11 mouse cellular contexts compared by ENCODE assay signal in genomic region chr13:107607294-107607693, GRCm38 (mm10).
A peak's percentile ranks its signal among the peaks of the same experiment; 100 is the strongest.
DNase-seq lines count a peak whose midpoint lies in the region; ATAC-seq and TF ChIP-seq lines count a peak whose summit lies in the region.
"Had no signal": no experiment of that assay in that cellular context is flagged by ENCODE, and none has a peak within 500 bp of the region (broad histone marks: within the 10 kb centered on the region; RNA-seq: fewer than 3 reads in every experiment).

No protein-coding gene starts in this region.

- TF ChIP-seq EP300 in heart, adult 2 months (IDR thresholded peaks at IDR 0.05; ENCODE audit: insufficient read depth, low read depth, low read length) = peak; percentile 45; the same call in 1 of the 2 replicates

- TF ChIP-seq POLR2A in kidney, adult 2 months (IDR thresholded peaks at IDR 0.05; ENCODE audit: low read depth, low read length) = no peak
- no peak for TF ChIP-seq POLR2A in heart, adult 2 months (IDR thresholded peaks at IDR 0.05; ENCODE audit: insufficient read depth, low read depth, low read length)

- no peak for TF ChIP-seq CTCF in kidney, adult 2 months (conservative IDR thresholded peaks at IDR 0.05; ENCODE audit: insufficient read depth, insufficient read length, low read depth, low read length)
- no peak for TF ChIP-seq CTCF in heart, adult 2 months (IDR thresholded peaks at IDR 0.05)

- no peaks in the 10 kb centered on the region; the same call in 1 of the 2 replicates for H3K4me1 ChIP-seq in kidney, adult 2 months (ENCODE audit: control insufficient read depth, insufficient read depth, low read length)
- peaks cover 6% of the 10 kb centered on the region for H3K4me1 ChIP-seq in heart, adult 2 months (ENCODE audit: control insufficient read depth, insufficient read depth, low read length)
- H3K4me1 ChIP-seq: stomach, embryonic 15.5 days had no signal

- no peaks in the 10 kb centered on the region for H3K27me3 ChIP-seq in kidney, adult 2 months (replicated peaks; ENCODE audit: control insufficient read depth, insufficient read depth, low read length)
- no peaks in the 10 kb centered on the region for H3K27me3 ChIP-seq in heart, adult 2 months (ENCODE audit: control insufficient read depth, insufficient read depth, low read length)
- H3K27me3 ChIP-seq: stomach, embryonic 15.5 days had no signal

- H3K79me2 ChIP-seq in heart, adult 2 months (replicated peaks; ENCODE audit: control insufficient read depth, insufficient read depth, low read length) = no peaks in the 10 kb centered on the region

- no peaks in the 10 kb centered on the region for H3K36me3 ChIP-seq in kidney, adult 2 months (ENCODE audit: control insufficient read depth, insufficient read depth, low read length)
- H3K36me3 ChIP-seq in heart, adult 2 months (ENCODE audit: control insufficient read depth, insufficient read depth, low read length) = peaks cover 3% of the 10 kb centered on the region
- H3K36me3 ChIP-seq: stomach, embryonic 15.5 days had no signal

- ATAC-seq in hematopoietic stem cell, adult 5-6 weeks (replicated peaks in 1 of 2; ENCODE audit: insufficient read depth in 1 of 2, low FRiP score in 2 of 2, low TSS enrichment in 1 of 2, low read depth in 1 of 2, poor library complexity in 2 of 2, severe bottlenecking in 2 of 2) = peak; percentile 73 to 89
- ATAC-seq in megakaryocyte-erythroid progenitor cell, adult 5-6 weeks (replicated peaks; ENCODE audit: low FRiP score, low TSS enrichment, poor library complexity, severe bottlenecking) = no peak
- ATAC-seq: forebrain, postnatal 0 days had no signal

- 46% methylated on average over 4 of the region's 4 CpGs for WGBS in kidney, adult 2 months
- WGBS in heart, adult 2 months = 25% methylated on average over 4 of the region's 4 CpGs

- peak overlapping the region; percentile 51; the same call in 1 of the 2 replicates for H3K27ac ChIP-seq in kidney, adult 2 months (ENCODE audit: insufficient read depth, low read depth, low read length)
- H3K27ac ChIP-seq in heart, adult 2 months = peak overlapping the region; percentile 82
- H3K27ac ChIP-seq: stomach, embryonic 15.5 days had no signal

- no peak overlapping the region for H3K9ac ChIP-seq in heart, adult 2 months (ENCODE audit: low read depth, low read length)
- H3K9ac ChIP-seq: forebrain, postnatal 0 days; stomach, embryonic 15.5 days had no signal

- peak; percentile 79 for DNase-seq in kidney, adult 2 months
- no peak for DNase-seq in kidney, postnatal 10 days
- peak; percentile 32 to 65 for DNase-seq in heart, adult 2 months
- DNase-seq in lung, postnatal 36 days = peak; percentile 52
- DNase-seq in left cerebral cortex, postnatal 25 days (ENCODE audit: low spot score in 2 of 2) = no peak
- no peak for DNase-seq in right cerebral cortex, postnatal 36 days (ENCODE audit: low spot score in 2 of 2)
- DNase-seq: forebrain, postnatal 0 days; retina, postnatal 1 day had no signal

- H3K4me3 ChIP-seq in kidney, adult 2 months (ENCODE audit: insufficient read depth, low read depth, low read length) = no peak overlapping the region
- no peak overlapping the region for H3K4me3 ChIP-seq in heart, adult 2 months
- H3K4me3 ChIP-seq: stomach, embryonic 15.5 days had no signal

- intact Hi-C loops in heart, adult 2 months (cut with DNase I) = loop anchor here (5.0 kb wide), 3 partner anchors 145 to 285 kb away; no protein-coding TSS in a partner anchor
- intact Hi-C loops in left cerebral cortex, postnatal 25 days (cut with DNase I) = no loop called here

Comparison
In these comparisons a context has a peak if more than half of its experiments do, and no peak if none do; other contexts are left out.
1. DNase-seq: peak in kidney, adult 2 months (single experiment), heart, adult 2 months (2 of 2) and lung, postnatal 36 days (single experiment); none in kidney, postnatal 10 days (single experiment), left cerebral cortex, postnatal 25 days (0 of 2) and right cerebral cortex, postnatal 36 days (0 of 2).